Mouse (Mus musculus): ENCODE results near the gene Igfbp5. TPM values are rescaled to one million over a fixed set of nuclear protein-coding genes. Genes with fewer than 3 reads are reported as not detected.

The Igfbp5 gene
- total RNA-seq, 2 experiments from 2014 or later: 85.9 to 120 TPM

GRCm38 (mm10) chr1:72809951-72810675 lies 64.6 kb downstream of the Igfbp5 start:
- DNase-seq: no peak

GRCm38 (mm10) chr1:72809304-72809703 lies 65.4 kb downstream of the Igfbp5 start:
- no peak for DNase-seq

Other genes with a start within 250 kb of the Igfbp5 start
- not detected for gene Ankar, start 174.3 kb downstream of the Igfbp5 start, total RNA-seq (2021)
- 1,000 to 10,000 TPM; 1,158 to 1,169 TPM for gene Rpl37a, start 163.6 kb downstream of the Igfbp5 start, total RNA-seq (2021)
- 100 to 1,000 TPM; 210 to 501 TPM for gene Igfbp2, start 50.4 kb downstream of the Igfbp5 start, total RNA-seq (2021)
- gene Tnp1, start 141.0 kb upstream of the Igfbp5 start, total RNA-seq (2021): not detected

Data from adrenal gland, postnatal 10 days (tissue).